8 mouse cellular contexts compared by ENCODE assay signal in the genomic region with DNA sequence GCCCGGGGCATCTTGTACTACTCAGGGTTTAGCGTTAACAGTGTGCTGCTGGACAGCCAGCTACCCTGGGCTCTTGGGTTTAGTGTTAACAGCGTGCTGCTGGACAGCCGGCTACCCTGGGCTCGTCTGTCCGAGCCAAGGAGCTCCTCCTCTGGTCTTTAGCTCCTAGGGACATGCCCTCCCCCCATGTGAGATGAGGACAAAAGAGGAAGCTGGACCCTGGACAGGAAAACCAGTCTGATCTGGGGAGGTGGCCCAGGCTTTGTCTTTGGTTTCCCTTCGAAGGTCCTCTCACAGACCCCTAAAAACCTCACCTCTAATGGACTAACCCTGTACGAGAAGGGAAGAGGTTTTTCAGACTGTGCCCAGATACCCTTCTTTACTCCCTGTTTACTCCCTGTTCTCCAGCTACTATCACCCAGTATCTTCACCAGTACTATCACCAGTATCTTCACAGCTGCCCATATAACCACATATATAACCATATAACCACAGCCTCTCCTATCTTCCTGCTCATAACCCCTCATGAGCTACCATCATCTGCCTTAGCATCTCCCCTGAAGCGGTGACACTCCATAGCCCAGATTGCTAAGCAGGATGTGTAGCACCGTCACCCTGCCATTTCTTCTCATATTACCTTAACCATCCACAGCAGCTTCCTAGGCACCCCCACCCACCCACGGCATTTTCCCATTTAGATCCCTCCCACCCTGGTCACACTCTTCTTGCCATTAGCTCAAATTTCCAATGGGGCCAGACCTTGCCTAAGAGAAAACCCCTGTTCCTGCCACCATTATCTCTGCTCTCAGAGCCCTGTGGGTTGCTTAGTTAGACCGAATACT. TPM values are rescaled to one million over a fixed set of nuclear protein-coding genes. Genes with fewer than 3 reads are reported as not detected.
A peak's percentile ranks its signal among the peaks of the same experiment; 100 is the strongest.
DNase-seq lines count a peak whose midpoint lies in the region; ATAC-seq and TF ChIP-seq lines count a peak whose summit lies in the region.

No protein-coding gene starts in this region.

- no peak for ATAC-seq in CD4-positive, CD25-positive, alpha-beta regulatory T cell, adult 4 months
- ATAC-seq in limb, embryonic 15.5 days (ENCODE audit: insufficient number of reproducible peaks, low FRiP score, low TSS enrichment, low read depth): no peak
- ATAC-seq in stomach, postnatal 0 days (ENCODE audit: low FRiP score, low TSS enrichment): no peak

- WGBS in limb, embryonic 15.5 days: 50% methylated on average over 12 of the region's 12 CpGs
- WGBS in stomach, postnatal 0 days: 64% methylated on average over 12 of the region's 12 CpGs

- peak overlapping the region; percentile 87; the same call in 1 of the 2 replicates for H3K4me3 ChIP-seq in limb, embryonic 15.5 days
- peak overlapping the region; percentile 5; the same call in 1 of the 2 replicates for H3K4me3 ChIP-seq in stomach, postnatal 0 days (ENCODE audit: low read depth, low read length)

- TF ChIP-seq EP300 in stomach, postnatal 0 days (optimal IDR thresholded peaks at IDR 0.05): no peak

- H3K9ac ChIP-seq in limb, embryonic 15.5 days: no peak overlapping the region
- H3K9ac ChIP-seq in stomach, postnatal 0 days (ENCODE audit: low read length): no peak overlapping the region

- 0 out of 2 replicates have a peak, but pooled peaks cover 4% of the 10 kb centered on the region for H3K36me3 ChIP-seq in limb, embryonic 15.5 days
- H3K36me3 ChIP-seq in stomach, postnatal 0 days (ENCODE audit: control insufficient read depth, insufficient read depth, low read length): no peaks in the 10 kb centered on the region

- no peaks in the 10 kb centered on the region for H3K27me3 ChIP-seq in limb, embryonic 15.5 days
- H3K27me3 ChIP-seq in stomach, postnatal 0 days (ENCODE audit: control insufficient read depth, insufficient read depth, low read length): no peaks in the 10 kb centered on the region

- TF ChIP-seq CTCF in stomach, postnatal 0 days (IDR thresholded peaks at IDR 0.05; ENCODE audit: low read depth): no peak

- 0 out of 2 replicates have a peak overlapping the region, but pooled peaks have one; percentile 72 for H3K4me2 ChIP-seq in limb, embryonic 15.5 days
- H3K4me2 ChIP-seq in stomach, postnatal 0 days (replicated peaks; ENCODE audit: low read depth): peak overlapping the region; percentile 72; the same call in 1 of the 2 replicates

- DNase-seq in CD4-positive, CD25-positive, alpha-beta regulatory T cell, adult 2 months (ENCODE audit: low read depth, low spot score): peak; percentile 45
- peak; percentile 20 to 39 for DNase-seq in spleen, postnatal 36 days (ENCODE audit: low spot score in 2 of 2)
- DNase-seq in spleen, postnatal 14 days (ENCODE audit: low spot score in 2 of 2): no peak
- no peak for DNase-seq in stomach, postnatal 0 days (ENCODE audit: low spot score)
- no peak for DNase-seq in layer of hippocampus, adult 9-10 months (ENCODE audit: low spot score)
- DNase-seq in natural killer cell, adult 2 months (ENCODE audit: low spot score in 2 of 2): no peak

- peaks cover 52% of the 10 kb centered on the region for H3K4me1 ChIP-seq in limb, embryonic 15.5 days
- H3K4me1 ChIP-seq in stomach, postnatal 0 days (replicated peaks; ENCODE audit: control insufficient read depth, insufficient read depth): peaks cover 20% of the 10 kb centered on the region

- no peaks in the 10 kb centered on the region for H3K9me3 ChIP-seq in limb, embryonic 15.5 days
- H3K9me3 ChIP-seq in stomach, postnatal 0 days (ENCODE audit: control insufficient read depth, low read length): no peaks in the 10 kb centered on the region

- no peak overlapping the region for H3K27ac ChIP-seq in limb, embryonic 15.5 days
- H3K27ac ChIP-seq in stomach, postnatal 0 days (replicated peaks): peak overlapping the region; percentile 45; the same call in 1 of the 2 replicates

RNA-seq across cellular contexts. Expression of gene Rhog, which starts 8.7 kb away (rescaled TPM):
- 100 to 1,000 TPM; 146 to 173 TPM for polyA plus RNA-seq in CD4-positive, CD25-positive, alpha-beta regulatory T cell, adult 4 months (2017; shearing (Covaris generic))
- polyA plus RNA-seq in limb, embryonic 15.5 days (2015; fragmentation: Nextera tagmentation; extraction: Ambion mirVana): 65.2 and 76.2 TPM in 2 replicates
- polyA plus RNA-seq in stomach, postnatal 0 days (2015; fragmentation: Nextera tagmentation; extraction: Ambion mirVana): 52.1 and 53.1 TPM in 2 replicates

RNA-seq across cellular contexts. Expression of gene Stim1, which starts 20.4 kb away (rescaled TPM):
- 10 to 100 TPM; 48.9 to 54.7 TPM for polyA plus RNA-seq in CD4-positive, CD25-positive, alpha-beta regulatory T cell, adult 4 months (2017; shearing (Covaris generic))
- polyA plus RNA-seq in limb, embryonic 15.5 days (2015; fragmentation: Nextera tagmentation; extraction: Ambion mirVana): 33.5 and 38.5 TPM in 2 replicates
- 26.4 and 29.5 TPM in 2 replicates for polyA plus RNA-seq in stomach, postnatal 0 days (2015; fragmentation: Nextera tagmentation; extraction: Ambion mirVana)

RNA-seq across cellular contexts. Expression of gene Pgap2, which starts 37.2 kb away (rescaled TPM):
- 10 to 100 TPM; 46.8 to 60.4 TPM for polyA plus RNA-seq in CD4-positive, CD25-positive, alpha-beta regulatory T cell, adult 4 months (2017; shearing (Covaris generic))
- 92.5 and 97.2 TPM in 2 replicates for polyA plus RNA-seq in limb, embryonic 15.5 days (2015; fragmentation: Nextera tagmentation; extraction: Ambion mirVana)
- polyA plus RNA-seq in stomach, postnatal 0 days (2015; fragmentation: Nextera tagmentation; extraction: Ambion mirVana): 88.2 and 89.6 TPM in 2 replicates

RNA-seq across cellular contexts. Expression of gene Nup98, which starts 37.2 kb away (rescaled TPM):
- polyA plus RNA-seq in CD4-positive, CD25-positive, alpha-beta regulatory T cell, adult 4 months (2017; shearing (Covaris generic)): 10 to 100 TPM; 37.2 to 39.6 TPM
- polyA plus RNA-seq in limb, embryonic 15.5 days (2015; fragmentation: Nextera tagmentation; extraction: Ambion mirVana): 29.2 and 30.8 TPM in 2 replicates
- 12.1 and 12.3 TPM in 2 replicates for polyA plus RNA-seq in stomach, postnatal 0 days (2015; fragmentation: Nextera tagmentation; extraction: Ambion mirVana)

Comparison
In these comparisons a context has a peak if more than half of its experiments do, and no peak if none do; other contexts are left out.
1. DNase-seq: peak in CD4-positive, CD25-positive, alpha-beta regulatory T cell, adult 2 months (single experiment) and spleen, postnatal 36 days (2 of 2); none in spleen, postnatal 14 days (0 of 2), stomach, postnatal 0 days (single experiment), layer of hippocampus, adult 9-10 months (single experiment) and natural killer cell, adult 2 months (0 of 2).